Mouse (Mus musculus): ENCODE results near the gene Vmn1r142.
"Not testable (repeated sequence)": the region's sequence is repeated elsewhere in the genome, so short reads cannot be mapped to it uniquely, and the experiment has no call there.

DNA sequence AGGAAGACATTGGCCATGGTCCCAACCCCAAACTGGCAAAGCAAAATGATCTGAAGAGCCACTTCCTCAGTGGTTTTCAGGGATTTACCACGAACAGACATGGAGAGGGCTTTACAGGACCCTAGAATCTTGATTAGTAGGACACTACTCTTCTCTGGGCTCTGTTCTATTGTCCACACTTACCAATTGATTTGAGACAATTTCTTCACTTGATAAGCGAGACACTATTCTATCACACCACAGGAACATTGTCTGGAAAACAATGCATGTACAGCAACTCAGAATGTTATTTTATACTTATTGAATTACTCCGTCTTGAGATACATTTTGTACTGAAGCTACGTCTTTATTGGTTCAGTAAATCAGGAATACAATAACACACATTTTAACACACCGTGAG, 29.2 kb downstream of the Vmn1r142 start, which contains the start of gene Gm10666:
- TF ChIP-seq POLR2A (IDR thresholded peaks at IDR 0.05; ENCODE audit: borderline replicate concordance, extremely low read depth, low read depth, low read length); CTCF (IDR thresholded peaks at IDR 0.05; ENCODE audit: insufficient read depth, low read length): not testable (repeated sequence)

Measured in lung, adult 2 months (tissue).